Mouse (Mus musculus) ES-Bruce4 (cell line): ENCODE measurements around the gene Htra3.

Source experiments
- CTCF ChIP-seq: IDR thresholded peaks from one replicate; pipeline ENCODE4 v1.8.1; 2011; ENCODE audit warnings: low read depth, low read length
- EP300 ChIP-seq: IDR thresholded peaks from 2 replicates; pipeline ENCODE4 v1.6.1; 2011; ENCODE audit warnings: low read depth, low read length; ENCODE audit not compliant: insufficient read depth

DNA sequence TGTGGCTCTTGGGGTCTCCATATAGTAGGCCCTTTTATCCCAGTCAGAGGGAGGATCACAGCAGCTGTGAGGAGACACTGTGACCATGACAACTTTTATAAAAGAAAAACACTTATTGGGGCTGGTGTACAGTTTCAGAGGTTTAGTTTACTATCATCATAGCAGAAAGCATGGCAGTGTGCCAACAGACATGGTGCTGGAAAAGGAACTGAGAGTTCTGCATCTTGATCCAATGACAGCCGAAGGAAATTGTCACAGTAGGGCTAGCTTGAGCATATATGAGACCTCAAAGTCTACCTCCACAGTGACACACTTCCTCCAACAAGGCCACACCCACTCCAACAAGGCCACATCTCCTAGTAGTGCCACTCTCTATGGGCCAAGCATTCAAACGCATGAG, 9.3 kb upstream of the Htra3 start:
- TF ChIP-seq CTCF: no peak
- TF ChIP-seq EP300: no peak
